Mouse (Mus musculus) forebrain, embryonic 13.5 days (tissue): ENCODE results near the gene Smchd1. TPM values are rescaled to one million over a fixed set of nuclear protein-coding genes. Genes with fewer than 3 reads are reported as not detected.

Source experiments
- ATAC-seq: fragments of 200-750 bp; cut with Nextera tagmentation; 2 replicates; pipeline ENCODE4 v1.8.0; 2017
- H3K27ac ChIP-seq: fragments of 300-500 bp; sonication (generic); 2 replicates; pipeline ENCODE4 v1.5.1; 2015; ENCODE audit warnings: inconsistent platforms, mild to moderate bottlenecking, moderate library complexity
- H3K27me3 ChIP-seq: fragments of 300-500 bp; sonication (generic); 2 replicates; pipeline ENCODE4 v1.6.1; 2015; ENCODE audit warnings: mild to moderate bottlenecking, inconsistent platforms
- H3K36me3 ChIP-seq: fragments of 300-500 bp; sonication (generic); 2 replicates; pipeline ENCODE4 v1.6.1; 2015; ENCODE audit warnings: mild to moderate bottlenecking, inconsistent platforms; ENCODE audit not compliant: poor library complexity, severe bottlenecking
- H3K4me1 ChIP-seq: fragments of 300-500 bp; sonication (generic); 2 replicates; pipeline ENCODE4 v1.6.1; 2015; ENCODE audit warnings: inconsistent platforms
- H3K4me2 ChIP-seq: fragments of 300-500 bp; sonication (generic); 2 replicates; pipeline ENCODE4 v1.6.1; 2015; ENCODE audit warnings: inconsistent platforms, mild to moderate bottlenecking, moderate library complexity
- H3K4me3 ChIP-seq: fragments of 300-500 bp; sonication (generic); 2 replicates; pipeline ENCODE4 v1.5.1; 2015; ENCODE audit warnings: mild to moderate bottlenecking, inconsistent platforms
- H3K9ac ChIP-seq: fragments of 300-500 bp; sonication (generic); 2 replicates; pipeline ENCODE4 v1.6.1; 2015; ENCODE audit warnings: mild to moderate bottlenecking, inconsistent platforms
- H3K9me3 ChIP-seq: fragments of 300-500 bp; sonication (generic); replicated peaks from 2 replicates; pipeline ENCODE4 v1.6.1; 2016; ENCODE audit warnings: inconsistent platforms
- WGBS: fragments of 180-500 bp; shearing (Covaris S2); methylation state at CpG from one replicate; pipeline ENCODE4 v1.1.7; 2015; 5-methylcytosine and 5-hydroxymethylcytosine counted together
- polyA plus RNA-seq: library from polyadenylated mRNA; unstranded; fragments of >200 nt; fragmentation: Nextera tagmentation; extraction: Ambion mirVana; gene quantifications from 2 replicates; pipeline ENCODE4 v1.2.1, GENCODE M21; 2015

Smchd1 gene
- 68.9 and 77.3 TPM in 2 replicates for polyA plus RNA-seq

GRCm38 (mm10) chr17:71474762-71475704 is at the start of gene Smchd1:
Gene Smchd1 (minus strand): TSS chr17:71475343.
- Histone ChIP-seq H3K4me3 (peak within 1 kb of the TSS; percentile 86), H3K9ac (peak within 1 kb of the TSS; percentile 94), H3K4me2 (peak within 1 kb of the TSS; percentile 87), H3K4me1 (peaks cover 21% of the 10 kb centered on the region), H3K9me3 (no peaks in the 10 kb centered on the region), H3K27me3 (no peaks in the 10 kb centered on the region), H3K27ac (peak within 1 kb of the TSS; percentile 98), H3K36me3 (no peaks in the 10 kb centered on the region)
- WGBS: under 1% methylated on average over 90 of the region's 109 CpGs
- peak; percentile 95 for ATAC-seq

DNA sequence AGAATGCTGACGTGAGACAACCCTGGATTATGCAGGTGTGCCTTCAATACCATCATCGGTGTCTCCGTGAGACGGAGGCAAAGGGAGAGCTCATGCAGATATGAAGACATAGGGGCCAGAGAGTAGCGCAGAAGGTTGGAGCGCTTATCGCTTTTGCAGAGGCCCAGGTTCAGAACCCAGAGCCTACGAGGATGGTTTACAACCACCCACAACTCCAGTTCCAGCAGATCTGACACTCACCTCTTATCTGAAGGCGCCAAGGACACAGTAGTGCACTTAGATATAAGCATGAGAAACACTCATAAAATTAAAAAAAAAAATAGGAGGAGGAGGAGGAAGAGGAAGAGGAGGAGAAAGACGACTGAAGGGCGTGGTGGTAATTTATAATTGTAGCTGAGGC is 35.2 kb upstream of the Smchd1 start:
- WGBS: 97% methylated on average over 11 of the region's 11 CpGs
- H3K4me1 ChIP-seq: no peaks in the 10 kb centered on the region
- no peak overlapping the region for H3K4me3 ChIP-seq
- no peak overlapping the region for H3K27ac ChIP-seq
- no peak for ATAC-seq
- peaks cover 81% of the 10 kb centered on the region for H3K36me3 ChIP-seq
- H3K9me3 ChIP-seq: no peaks in the 10 kb centered on the region
- no peaks in the 10 kb centered on the region for H3K27me3 ChIP-seq
- no peak overlapping the region for H3K4me2 ChIP-seq
- H3K9ac ChIP-seq: no peak overlapping the region

GRCm38 (mm10) chr17:71506832-71507231 is 31.7 kb upstream of the Smchd1 start:
- Histone ChIP-seq H3K36me3 (peaks cover 81% of the 10 kb centered on the region), H3K9ac (no peak overlapping the region), H3K9me3 (no peaks in the 10 kb centered on the region), H3K4me3 (no peak overlapping the region), H3K4me1 (no peaks in the 10 kb centered on the region), H3K27ac (no peak overlapping the region), H3K27me3 (no peaks in the 10 kb centered on the region), H3K4me2 (no peak overlapping the region)
- no peak for ATAC-seq
- 92% methylated on average over 8 of the region's 8 CpGs for WGBS

DNA sequence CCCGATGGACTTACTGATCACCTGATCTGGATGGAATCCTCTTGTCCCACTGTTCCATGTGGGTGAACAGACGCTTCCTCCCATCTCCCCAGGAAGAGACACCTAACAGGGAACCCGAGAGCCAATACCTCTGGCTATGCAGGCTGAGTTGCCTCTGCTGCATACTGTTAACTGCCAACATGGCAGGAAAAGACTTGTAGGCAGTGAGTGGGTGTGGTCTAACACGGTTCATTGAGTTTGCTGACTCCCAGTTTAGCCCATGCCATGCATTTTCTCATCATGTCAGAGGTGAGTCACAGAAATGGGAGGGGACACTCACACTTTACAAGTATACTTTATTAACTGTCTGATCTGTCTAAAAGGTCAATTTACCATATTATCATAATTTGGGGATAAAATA is 20.6 kb upstream of the Smchd1 start:
- H3K27me3 ChIP-seq: no peaks in the 10 kb centered on the region
- H3K4me1 ChIP-seq: no peaks in the 10 kb centered on the region
- no peaks in the 10 kb centered on the region for H3K9me3 ChIP-seq
- no peak overlapping the region for H3K4me3 ChIP-seq
- H3K27ac ChIP-seq: no peak overlapping the region
- no peak overlapping the region for H3K4me2 ChIP-seq
- 95% methylated on average over 4 of the region's 4 CpGs for WGBS
- no peak for ATAC-seq
- H3K36me3 ChIP-seq: peaks cover 64% of the 10 kb centered on the region
- H3K9ac ChIP-seq: no peak overlapping the region

- Histone ChIP-seq H3K4me3 (no peak overlapping the region), H3K9me3 (no peaks in the 10 kb centered on the region), H3K36me3 (peaks cover 21% of the 10 kb centered on the region), H3K4me2 (no peak overlapping the region), H3K9ac (no peak overlapping the region), H3K27me3 (no peaks in the 10 kb centered on the region), H3K27ac (no peak overlapping the region), H3K4me1 (no peaks in the 10 kb centered on the region)
- no peak for ATAC-seq
- WGBS: 83% methylated on average over 4 of the region's 4 CpGs
Observed at GRCm38 (mm10) chr17:71491332-71491686, 16.2 kb upstream of the Smchd1 start.

DNA sequence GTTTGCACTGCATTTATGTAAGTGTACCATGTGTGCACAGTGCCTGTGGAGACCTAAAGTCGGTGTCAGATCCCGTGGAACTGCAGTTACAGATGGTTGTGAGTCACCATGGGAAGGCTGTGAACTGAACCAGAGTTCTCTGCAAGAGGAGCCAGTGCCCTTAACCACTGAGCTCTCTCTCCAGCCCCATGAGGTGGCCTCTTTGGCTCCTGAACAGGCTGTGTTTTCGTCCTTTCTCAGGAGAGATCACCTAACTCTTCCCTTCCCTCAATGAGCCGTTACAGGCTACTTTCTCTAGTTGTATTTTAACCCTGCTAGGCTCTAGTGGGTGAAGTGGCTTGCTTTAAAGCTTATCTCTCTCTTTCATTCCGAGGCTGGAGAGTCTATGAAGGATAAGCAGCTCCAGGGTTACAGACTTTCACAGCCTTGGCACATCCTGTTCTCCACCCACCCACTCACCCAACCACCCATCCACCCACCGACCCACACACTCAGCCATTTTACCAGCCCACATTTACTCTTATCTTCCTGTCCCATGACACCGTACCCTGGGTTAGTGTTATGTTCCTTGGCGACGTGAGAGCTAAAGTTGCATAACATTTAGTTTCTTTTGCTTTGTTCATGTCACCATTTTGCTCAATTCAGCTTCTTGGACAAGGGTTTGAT is 15.7 kb upstream of the Smchd1 start:
- H3K27me3 ChIP-seq: no peaks in the 10 kb centered on the region
- no peak overlapping the region for H3K4me3 ChIP-seq
- 0 out of 2 replicates have a peak, but pooled peaks cover 2% of the 10 kb centered on the region for H3K4me1 ChIP-seq
- no peak overlapping the region for H3K4me2 ChIP-seq
- H3K27ac ChIP-seq: no peak overlapping the region
- WGBS: 83% methylated on average over 9 of the region's 9 CpGs
- ATAC-seq: no peak
- H3K36me3 ChIP-seq: peaks cover 16% of the 10 kb centered on the region
- H3K9ac ChIP-seq: no peak overlapping the region
- no peaks in the 10 kb centered on the region for H3K9me3 ChIP-seq

GRCm38 (mm10) chr17:71489703-71490461 is 14.7 kb upstream of the Smchd1 start:
- H3K9ac ChIP-seq: no peak overlapping the region
- no peak for ATAC-seq
- 0 out of 2 replicates have a peak, but pooled peaks cover 6% of the 10 kb centered on the region for H3K4me1 ChIP-seq
- H3K36me3 ChIP-seq: peaks cover 7% of the 10 kb centered on the region
- no peaks in the 10 kb centered on the region for H3K27me3 ChIP-seq
- WGBS: 75% methylated on average over 9 of the region's 9 CpGs
- H3K4me3 ChIP-seq: no peak overlapping the region
- no peak overlapping the region for H3K4me2 ChIP-seq
- H3K9me3 ChIP-seq: no peaks in the 10 kb centered on the region
- no peak overlapping the region for H3K27ac ChIP-seq

DNA sequence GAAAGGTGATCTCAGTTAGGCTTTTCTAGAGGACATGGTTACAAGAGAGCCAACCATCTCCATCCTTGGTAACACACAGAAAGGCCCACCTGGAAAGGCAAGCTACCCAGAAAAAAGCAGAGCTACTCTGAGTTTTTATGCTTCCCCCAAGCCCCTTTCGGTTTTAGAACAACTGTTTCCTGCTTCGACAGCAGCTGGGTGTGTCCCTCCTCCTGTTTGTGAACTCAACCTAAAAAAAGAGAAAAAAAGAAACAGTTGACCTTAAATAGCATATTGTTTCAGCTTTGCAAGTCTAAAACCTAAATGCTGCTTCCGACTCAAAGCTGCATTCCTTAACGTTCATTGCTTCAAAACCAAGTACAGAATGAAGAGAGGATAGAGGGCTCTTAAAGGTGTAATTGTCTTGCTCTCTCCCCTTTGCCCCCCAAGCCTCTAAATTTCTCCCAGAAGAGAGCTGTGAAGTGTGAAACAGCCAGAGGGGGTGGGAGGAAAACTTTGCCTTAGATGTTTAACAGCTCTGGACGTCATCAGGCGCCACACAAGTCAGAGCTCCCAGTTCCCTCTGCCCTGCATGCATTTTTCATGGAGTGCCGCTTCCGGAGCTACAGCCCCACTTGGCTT is 11.2 kb upstream of the Smchd1 start:
- no peak overlapping the region for H3K9ac ChIP-seq

DNA sequence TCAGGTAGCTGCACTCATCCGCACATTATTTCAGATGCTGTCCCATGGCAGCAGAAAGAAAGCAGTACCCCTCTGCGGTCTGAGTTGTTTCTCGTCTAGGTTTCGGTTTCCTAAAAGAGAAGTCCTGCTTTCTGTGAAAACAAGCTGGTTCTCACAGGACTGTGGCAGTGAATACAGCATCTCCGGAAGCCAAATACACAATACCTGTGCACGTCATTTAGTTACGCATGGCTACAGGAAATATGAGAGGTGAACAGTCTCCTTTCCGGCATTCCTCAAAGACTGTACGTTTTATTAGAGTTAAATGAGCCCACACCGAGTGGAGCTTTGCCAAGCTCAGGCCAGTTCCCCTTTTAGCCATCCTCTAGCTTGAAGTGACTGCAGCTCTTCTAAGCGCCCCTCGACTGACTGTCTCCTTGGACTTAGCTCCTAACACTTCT is 10.7 kb upstream of the Smchd1 start:
- Histone ChIP-seq H3K4me3 (no peak overlapping the region), H3K4me1 (0 out of 2 replicates have a peak, but pooled peaks cover 6% of the 10 kb centered on the region), H3K36me3 (no peaks in the 10 kb centered on the region), H3K27ac (no peak overlapping the region), H3K27me3 (no peaks in the 10 kb centered on the region), H3K4me2 (peak overlapping the region; percentile 5; the same call in 1 of the 2 replicates), H3K9ac (no peak overlapping the region), H3K9me3 (no peaks in the 10 kb centered on the region)
- 65% methylated on average over 12 of the region's 12 CpGs for WGBS
- no peak for ATAC-seq

More for the DNA sequence above, 11.2 kb upstream of the Smchd1 start:
- H3K27me3 ChIP-seq: no peaks in the 10 kb centered on the region
- 0 out of 2 replicates have a peak, but pooled peaks cover 6% of the 10 kb centered on the region for H3K4me1 ChIP-seq
- no peak overlapping the region for H3K27ac ChIP-seq
- no peaks in the 10 kb centered on the region for H3K36me3 ChIP-seq
- ATAC-seq: no peak
- H3K9me3 ChIP-seq: no peaks in the 10 kb centered on the region
- 62% methylated on average over 8 of the region's 8 CpGs for WGBS
- H3K4me2 ChIP-seq: no peak overlapping the region
- no peak overlapping the region for H3K4me3 ChIP-seq

GRCm38 (mm10) chr17:71484711-71485110 is 9.6 kb upstream of the Smchd1 start:
- WGBS: 93% methylated on average over 5 of the region's 5 CpGs
- H3K4me1 ChIP-seq: 0 out of 2 replicates have a peak, but pooled peaks cover 6% of the 10 kb centered on the region
- H3K27me3 ChIP-seq: no peaks in the 10 kb centered on the region
- ATAC-seq: no peak
- no peak overlapping the region for H3K4me2 ChIP-seq
- H3K36me3 ChIP-seq: no peaks in the 10 kb centered on the region
- no peak overlapping the region for H3K4me3 ChIP-seq
- no peak overlapping the region for H3K27ac ChIP-seq
- H3K9me3 ChIP-seq: no peaks in the 10 kb centered on the region
- no peak overlapping the region for H3K9ac ChIP-seq

- Histone ChIP-seq H3K36me3 (no peaks in the 10 kb centered on the region), H3K4me1 (0 out of 2 replicates have a peak, but pooled peaks cover 6% of the 10 kb centered on the region), H3K9me3 (no peaks in the 10 kb centered on the region), H3K4me2 (no peak overlapping the region), H3K4me3 (no peak overlapping the region), H3K27me3 (no peaks in the 10 kb centered on the region), H3K27ac (no peak overlapping the region), H3K9ac (no peak overlapping the region)
- ATAC-seq: no peak
- 95% methylated on average over 7 of the region's 7 CpGs for WGBS
Observed at GRCm38 (mm10) chr17:71483418-71484060, 8.4 kb upstream of the Smchd1 start.
